Mouse (Mus musculus) gastrocnemius, adult 8-10 months (tissue): Measurements from ENCODE around the gene Spata31d1b. TPM values are rescaled to one million over a fixed set of nuclear protein-coding genes. Genes with fewer than 3 reads are reported as not detected.

Source experiments
- DNase-seq, 2 experiments: peaks; one replicate each; pipeline ENCODE4 v3.0.0; 2022; ENCODE audit warnings: low spot score in 2 of 2
- total RNA-seq, 4 experiments: library from RNA; stranded (reverse); gene quantifications; 2 replicates each; pipeline ENCODE4 v1.2.4; 2022

Spata31d1b gene
- total RNA-seq, 4 experiments from 2014 or later: not detected

- DNase-seq: no peak
Observed at GRCm38 (mm10) chr13:59746164-59746563, 34.1 kb downstream of the Spata31d1b start.

GRCm38 (mm10) chr13:59746711-59747110, 34.6 kb downstream of the Spata31d1b start, which contains the start of gene 1700014D04Rik:
Gene 1700014D04Rik (minus strand): TSS chr13:59746752.
- DNase-seq: no peak

GRCm38 (mm10) chr13:59750310-59750709, 38.2 kb downstream of the Spata31d1b start:
- no peak for DNase-seq

GRCm38 (mm10) chr13:59756906-59757305, 44.8 kb downstream of the Spata31d1b start:
- no peak for DNase-seq

GRCm38 (mm10) chr13:59762791-59763190, 50.7 kb downstream of the Spata31d1b start:
- no peak for DNase-seq

- no peak for DNase-seq
Observed at GRCm38 (mm10) chr13:59766786-59767515, 54.9 kb downstream of the Spata31d1b start.

- no peak for DNase-seq
Observed at GRCm38 (mm10) chr13:59768531-59768930, 56.4 kb downstream of the Spata31d1b start.

Other genes with a start within 250 kb of the Spata31d1b start
- gene Agtpbp1, start 127.1 kb upstream of the Spata31d1b start, total RNA-seq: 10 to 100 TPM; 77.0 to 85.2 (median 83.0) TPM
- gene Naa35, start 127.0 kb upstream of the Spata31d1b start, total RNA-seq: 10 to 100 TPM; 29.0 to 38.6 (median 35.3) TPM
- gene Golm1, start 36.5 kb upstream of the Spata31d1b start, total RNA-seq: 1 to 10 TPM; 5.5 to 9.3 (median 7.5) TPM
- not detected for gene 4921517D22Rik, start 18.2 kb upstream of the Spata31d1b start, total RNA-seq
- gene Spata31d1a, start 2.0 kb upstream of the Spata31d1b start, total RNA-seq: not detected
- gene Spata31d1d, start 19.5 kb downstream of the Spata31d1b start, total RNA-seq: not detected
- under 1 TPM in 2 of 4 experiments, not detected in 2; 0.10 to 0.12 TPM for gene 1700014D04Rik, start 34.5 kb downstream of the Spata31d1b start, total RNA-seq
- gene Isca1, start 57.5 kb downstream of the Spata31d1b start, total RNA-seq: 100 to 1,000 TPM; 159 to 209 (median 180) TPM
- not detected for gene Gm49354, start 70.0 kb downstream of the Spata31d1b start, total RNA-seq
- gene Tut7, start 110.9 kb downstream of the Spata31d1b start, total RNA-seq: 10 to 100 TPM; 28.7 to 42.3 (median 34.5) TPM